Mouse (Mus musculus) C2C12 (cell line): Measurements from ENCODE around the gene Lrrc8d.

Experiments used
- CEBPB ChIP-seq: IDR thresholded peaks from one replicate; pipeline ENCODE4 v1.6.1; 2011; ENCODE audit warnings: low read depth, mild to moderate bottlenecking, control low read depth, moderate library complexity
- CTCF ChIP-seq: IDR thresholded peaks from one replicate; pipeline ENCODE4 v1.5.1; 2011; ENCODE audit not compliant: control insufficient read depth, insufficient read depth, insufficient read length
- MAX ChIP-seq: IDR thresholded peaks from one replicate; pipeline ENCODE4 v1.6.1; 2011; ENCODE audit warnings: mild to moderate bottlenecking, control low read depth
- MYOD1 ChIP-seq: IDR thresholded peaks from one replicate; pipeline ENCODE4 v1.6.1; 2011; ENCODE audit warnings: low read depth; ENCODE audit not compliant: control insufficient read depth, insufficient read length
- MYOG ChIP-seq: IDR thresholded peaks from one replicate; pipeline ENCODE4 v1.6.1; 2011; ENCODE audit not compliant: control insufficient read depth, insufficient read length; ENCODE audit errors: extremely low read depth
- USF1 ChIP-seq: IDR thresholded peaks from one replicate; pipeline ENCODE4 v1.6.1; 2011; ENCODE audit warnings: low read depth, mild to moderate bottlenecking, control low read depth, moderate library complexity

DNA sequence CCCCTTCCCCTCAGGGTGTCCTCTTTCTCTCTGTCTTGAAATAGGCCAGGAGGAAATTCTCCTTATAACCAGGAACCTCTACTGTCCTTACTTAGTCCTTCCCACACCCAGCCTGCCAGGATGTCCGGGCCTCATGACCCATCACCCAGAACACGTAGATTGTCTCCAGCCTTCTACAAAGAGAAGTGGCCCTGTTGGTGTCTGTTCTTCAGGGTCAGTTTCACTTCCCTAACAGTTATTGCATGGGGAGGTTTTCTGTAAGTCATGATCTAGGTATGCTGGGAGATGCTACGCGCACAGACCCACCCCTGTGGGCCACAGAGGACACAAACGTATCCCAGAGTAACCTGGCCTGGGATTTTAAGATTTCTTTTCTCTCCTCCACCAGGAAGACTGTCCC is 37.9 kb upstream of the Lrrc8d start:
- TF ChIP-seq USF1 (no peak), CTCF (no peak), MYOD1 (no peak), MAX (no peak), CEBPB (no peak), MYOG (no peak)
